Mouse (Mus musculus) mature B cell (primary cell): ENCODE results near the gene Btbd3.
"Not testable (repeated sequence)": the region's sequence is repeated elsewhere in the genome, so short reads cannot be mapped to it uniquely, and the experiment has no call there.

ENCODE experiments used
- in situ Hi-C: fragments of 300-500 bp; cut with MboI; formaldehyde crosslinking; loops from 2 replicates; pipeline ENCODE4 v1.14.3; 2019

The Btbd3 gene

DNA sequence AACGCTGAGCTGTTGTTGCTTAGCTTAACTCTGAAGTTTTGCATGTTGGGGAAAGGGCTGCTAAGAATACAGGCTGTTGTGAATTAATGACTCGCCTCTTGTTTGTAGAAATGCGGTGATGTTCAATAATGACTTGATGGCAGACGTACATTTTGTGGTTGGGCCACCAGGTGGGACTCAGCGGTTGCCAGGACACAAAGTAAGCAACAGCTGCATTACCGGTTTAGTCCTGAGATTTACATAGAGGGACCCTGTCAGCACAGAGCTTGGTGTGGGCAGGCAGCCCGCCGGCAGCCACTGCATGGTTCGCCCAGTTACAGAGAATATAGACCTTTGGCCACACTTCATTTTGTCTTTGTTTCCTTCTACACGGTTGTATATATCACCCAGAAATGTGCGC is 23.3 kb downstream of the Btbd3 start:
- in situ Hi-C loops: no loop called here

DNA sequence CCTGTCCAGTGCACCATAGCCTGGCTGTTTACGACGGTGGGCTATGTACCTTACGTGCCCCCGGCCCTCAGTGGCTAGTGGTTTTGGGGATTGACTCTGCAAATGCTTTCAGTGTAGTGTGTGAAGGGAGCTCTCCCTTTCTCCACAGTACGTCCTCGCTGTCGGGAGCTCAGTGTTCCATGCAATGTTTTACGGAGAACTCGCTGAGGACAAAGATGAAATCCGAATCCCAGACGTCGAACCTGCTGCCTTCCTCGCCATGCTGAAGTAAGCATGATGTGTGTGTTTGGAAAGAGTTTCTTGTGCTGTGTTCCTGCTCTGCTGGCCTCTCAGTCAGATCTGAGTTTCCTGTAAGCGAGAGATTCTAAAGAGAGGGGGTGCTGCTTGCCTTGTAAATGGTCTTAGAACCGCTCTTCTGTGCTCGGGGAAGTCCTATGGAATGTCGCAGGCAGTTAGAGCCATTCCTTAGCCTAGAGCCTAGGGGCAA is 23.9 kb downstream of the Btbd3 start:
- in situ Hi-C loops: no loop called here

DNA sequence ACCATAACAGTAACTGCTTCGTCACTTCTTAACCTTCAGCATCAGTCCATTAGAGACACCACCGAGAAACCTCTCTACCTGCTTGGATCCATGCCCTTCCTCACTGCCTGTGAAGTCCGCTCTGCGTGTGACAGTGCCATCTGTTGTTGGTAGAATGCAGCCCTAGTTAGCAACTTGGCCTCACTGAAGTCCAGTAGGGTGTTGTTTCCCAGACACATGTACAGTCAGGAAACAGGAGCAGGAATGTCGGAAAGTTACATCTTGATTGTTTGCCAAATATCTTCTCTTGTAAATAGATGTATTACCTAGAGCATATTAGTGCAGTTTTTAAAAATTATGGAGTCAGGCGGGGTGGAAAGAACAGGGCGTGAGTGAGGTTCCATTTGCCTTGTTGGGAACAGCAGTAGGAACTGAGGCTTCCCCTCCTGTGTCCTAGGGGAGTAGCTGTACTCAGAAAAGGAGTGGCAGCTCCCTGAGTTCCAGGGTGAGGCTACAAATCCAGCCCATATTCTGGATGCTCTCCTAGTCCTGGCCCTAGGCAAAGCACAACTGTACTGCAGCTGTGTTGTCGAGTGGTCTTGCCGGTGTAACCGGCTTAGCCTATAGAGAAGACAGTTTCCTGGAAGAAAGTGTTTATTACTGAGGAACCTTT is 25.3 kb downstream of the Btbd3 start:
- in situ Hi-C loops: no loop called here

DNA sequence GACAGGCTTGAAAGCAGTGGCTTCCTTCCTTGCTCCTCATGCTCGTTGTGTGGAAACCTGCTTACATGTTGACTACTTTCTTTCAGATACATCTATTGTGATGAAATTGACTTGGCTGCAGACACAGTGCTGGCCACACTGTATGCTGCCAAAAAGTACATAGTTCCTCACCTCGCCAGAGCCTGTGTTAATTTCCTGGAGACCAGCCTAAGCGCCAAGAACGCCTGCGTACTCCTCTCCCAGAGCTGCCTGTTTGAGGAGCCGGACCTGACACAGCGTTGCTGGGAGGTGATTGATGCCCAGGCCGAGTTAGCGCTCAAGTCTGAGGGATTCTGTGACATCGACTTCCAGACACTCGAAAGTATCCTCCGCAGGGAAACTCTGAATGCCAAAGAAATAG is 27.0 kb downstream of the Btbd3 start:
- in situ Hi-C loops: no loop called here

DNA sequence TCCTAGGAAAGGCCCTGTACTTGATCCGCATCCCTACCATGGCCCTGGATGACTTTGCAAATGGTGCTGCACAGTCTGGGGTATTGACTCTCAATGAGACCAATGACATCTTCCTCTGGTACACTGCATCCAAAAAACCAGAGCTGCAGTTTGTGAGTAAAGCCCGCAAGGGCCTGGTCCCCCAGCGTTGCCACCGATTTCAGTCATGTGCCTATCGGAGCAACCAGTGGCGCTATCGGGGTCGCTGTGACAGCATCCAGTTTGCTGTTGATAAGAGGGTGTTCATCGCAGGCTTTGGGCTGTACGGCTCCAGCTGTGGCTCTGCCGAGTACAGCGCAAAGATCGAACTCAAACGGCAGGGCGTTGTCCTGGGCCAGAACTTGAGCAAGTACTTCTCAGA is 27.5 kb downstream of the Btbd3 start:
- in situ Hi-C loops: no loop called here

DNA sequence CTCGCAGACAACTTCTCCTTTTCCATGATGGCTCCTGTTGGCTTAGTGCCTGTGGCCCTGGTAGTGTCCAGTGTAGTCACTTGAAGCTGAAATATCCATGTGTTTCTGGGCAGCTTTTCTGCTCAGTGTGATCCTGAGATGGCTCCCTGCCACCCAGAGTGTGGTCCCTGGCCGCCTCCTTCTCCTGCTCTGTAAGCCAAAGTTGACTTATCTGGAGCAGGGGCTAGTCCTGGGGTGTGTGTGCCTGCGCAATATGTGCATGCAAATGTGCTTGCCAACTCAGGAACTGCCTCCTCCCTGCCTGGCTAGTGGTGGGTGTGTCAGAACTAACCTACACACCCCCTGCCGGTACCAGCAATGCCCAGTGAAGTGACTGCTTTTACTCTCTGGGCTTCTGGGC is 29.4 kb downstream of the Btbd3 start:
- in situ Hi-C loops: no loop called here

DNA sequence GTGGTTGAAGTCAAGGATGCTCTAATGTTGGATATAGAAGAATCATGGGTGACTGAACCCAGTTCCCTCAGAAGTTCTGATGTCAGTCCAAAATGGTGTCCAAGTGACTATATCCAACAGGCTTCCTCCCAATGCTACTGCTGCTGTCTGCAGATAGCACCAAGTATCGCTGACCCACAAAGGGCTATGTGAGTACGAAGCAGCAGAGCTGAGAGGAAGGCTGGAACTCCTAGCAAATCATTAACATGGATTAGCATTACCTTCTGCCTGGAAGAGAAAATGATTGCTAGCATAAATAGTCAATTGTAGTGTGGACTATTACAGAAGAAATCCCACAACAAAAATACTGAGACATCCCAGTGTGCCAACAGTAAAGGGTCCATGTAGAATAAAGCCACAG is 33.8 kb downstream of the Btbd3 start:
- in situ Hi-C loops: no loop called here

DNA sequence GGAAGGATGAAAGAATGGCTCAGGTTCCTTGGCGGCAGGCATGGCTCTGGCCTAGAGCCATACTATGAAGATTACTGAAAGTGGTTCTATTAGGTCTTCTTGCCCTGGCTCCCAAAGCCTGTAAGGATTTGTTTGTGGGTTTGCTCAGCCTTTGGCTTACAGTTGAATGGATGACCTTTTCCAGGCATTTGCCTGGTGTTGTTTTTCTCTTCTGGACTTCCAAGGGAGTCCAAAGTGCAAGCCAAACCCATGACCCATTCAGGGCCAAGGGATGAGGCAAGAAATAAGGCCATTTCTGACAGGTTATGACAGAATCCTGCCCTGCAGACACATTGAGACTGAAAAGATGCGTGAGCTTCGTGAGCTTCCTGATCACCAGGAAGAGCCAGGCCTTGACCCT is 37.9 kb downstream of the Btbd3 start:
- in situ Hi-C loops: no loop called here

DNA sequence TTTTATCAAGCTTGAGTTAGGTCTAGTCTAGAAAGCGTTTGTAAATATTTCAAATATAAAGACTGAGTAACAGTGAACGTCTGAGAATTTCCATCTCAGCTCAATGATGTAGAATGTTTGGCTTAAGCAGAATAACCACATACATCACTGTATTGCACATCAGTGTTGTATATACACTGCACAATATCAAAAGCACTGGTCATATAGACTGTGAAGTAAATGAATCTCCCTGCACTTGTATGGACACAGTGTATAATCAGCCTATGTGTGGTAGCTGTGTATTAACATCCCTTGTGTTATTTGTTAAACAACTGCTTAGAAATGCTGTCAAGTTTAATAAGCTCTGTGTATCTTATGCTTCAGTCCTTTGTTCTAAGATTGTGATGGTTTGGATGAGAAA is 49.9 kb downstream of the Btbd3 start:
- in situ Hi-C loops: no loop called here

- in situ Hi-C loops: no loop called here
Observed at GRCm38 (mm10) chr2:138315644-138316043, 59.3 kb downstream of the Btbd3 start.

DNA sequence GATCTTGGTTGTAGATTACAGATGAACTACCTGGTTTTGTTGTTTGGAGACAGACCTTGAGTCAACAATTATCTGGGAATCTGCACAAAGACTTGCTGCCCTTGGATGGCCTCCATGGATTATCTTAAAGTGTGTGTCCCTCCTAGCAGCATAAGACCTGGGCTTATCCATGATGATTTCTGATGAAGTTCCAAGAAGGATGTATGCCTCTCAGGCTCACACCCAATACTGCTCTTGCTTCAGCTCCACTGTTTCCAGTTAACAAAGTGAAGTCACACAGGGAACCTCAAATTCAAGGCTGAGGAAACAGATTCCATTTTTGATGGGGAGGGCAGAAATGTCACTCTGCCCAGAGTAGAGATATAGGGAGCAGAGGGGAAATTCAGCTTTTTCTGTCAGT is 64.0 kb downstream of the Btbd3 start:
- in situ Hi-C loops: no loop called here

GRCm38 (mm10) chr2:138321041-138321481 is 64.7 kb downstream of the Btbd3 start:
- in situ Hi-C loops: no loop called here

GRCm38 (mm10) chr2:138322270-138323114 is 66.1 kb downstream of the Btbd3 start:
- in situ Hi-C loops: no loop called here

GRCm38 (mm10) chr2:138326367-138326766 is 70.0 kb downstream of the Btbd3 start:
- in situ Hi-C loops: no loop called here

DNA sequence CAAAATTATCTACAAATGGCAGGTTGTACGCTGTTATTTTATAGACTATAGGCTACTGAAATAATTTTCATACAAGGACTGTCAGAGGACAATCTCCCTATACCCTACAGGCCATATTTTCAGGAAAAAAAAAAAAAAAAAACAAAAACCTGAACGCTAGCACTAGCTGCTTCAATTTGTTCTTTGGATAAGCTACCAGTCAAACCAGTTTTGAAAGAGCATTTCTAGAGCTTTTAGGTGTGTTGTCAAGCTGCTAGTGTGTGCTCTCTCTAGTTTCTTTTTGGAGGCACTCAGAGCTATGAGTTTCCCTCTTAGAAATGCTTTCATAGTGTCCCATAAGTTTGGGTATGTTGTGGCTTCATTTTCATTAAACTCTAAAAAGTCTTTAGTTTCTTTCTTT is 77.8 kb downstream of the Btbd3 start:
- in situ Hi-C loops: not testable (repeated sequence)

DNA sequence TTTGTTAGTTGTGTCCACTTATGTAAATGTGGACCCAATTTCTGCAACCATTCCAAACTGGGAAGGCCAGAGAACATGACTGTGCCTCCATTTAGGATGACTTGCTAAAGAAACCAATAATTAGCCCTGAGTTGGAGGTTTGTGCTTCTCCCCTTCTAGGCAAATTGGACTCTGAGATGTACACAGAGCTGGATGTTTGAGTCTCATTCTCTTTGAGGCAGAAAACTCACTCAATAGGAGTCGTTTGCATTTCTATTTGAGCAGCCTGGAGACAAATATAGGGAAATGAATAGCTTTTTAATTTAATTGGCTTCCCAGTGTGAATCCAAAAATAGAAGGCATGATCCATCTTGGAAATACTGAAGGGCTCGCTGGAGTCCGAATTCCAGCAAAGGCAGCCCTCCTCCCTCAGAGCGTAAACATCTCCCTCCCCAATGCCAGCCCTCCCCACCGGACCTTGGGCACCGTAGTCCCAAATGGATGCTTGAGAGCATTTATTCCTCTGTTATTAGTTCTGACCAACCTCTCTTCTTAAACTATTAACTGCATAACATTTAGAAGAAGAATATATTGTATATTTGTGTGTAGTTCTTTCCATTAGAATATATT is 81.6 kb downstream of the Btbd3 start:
- in situ Hi-C loops: no loop called here

DNA sequence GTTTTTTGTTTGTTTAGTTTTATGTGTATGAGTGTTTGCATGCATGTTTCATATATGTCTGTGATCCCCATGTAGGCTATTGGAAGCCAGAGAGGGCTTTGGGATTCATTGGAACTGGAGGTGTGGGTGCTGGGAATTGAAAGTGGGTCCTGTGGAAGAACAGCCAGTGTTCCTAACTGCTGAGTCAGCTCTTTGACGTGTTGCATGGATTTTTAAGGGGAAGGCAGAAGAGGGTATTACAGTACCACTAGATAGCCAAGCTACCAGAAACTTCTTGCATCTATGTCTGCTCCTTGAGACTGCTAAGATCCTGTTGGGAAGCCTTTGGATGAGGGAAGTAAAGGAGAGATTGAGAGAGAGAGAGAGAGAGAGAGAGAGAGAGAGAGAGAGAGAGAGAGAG is 82.2 kb downstream of the Btbd3 start:
- in situ Hi-C loops: no loop called here

DNA sequence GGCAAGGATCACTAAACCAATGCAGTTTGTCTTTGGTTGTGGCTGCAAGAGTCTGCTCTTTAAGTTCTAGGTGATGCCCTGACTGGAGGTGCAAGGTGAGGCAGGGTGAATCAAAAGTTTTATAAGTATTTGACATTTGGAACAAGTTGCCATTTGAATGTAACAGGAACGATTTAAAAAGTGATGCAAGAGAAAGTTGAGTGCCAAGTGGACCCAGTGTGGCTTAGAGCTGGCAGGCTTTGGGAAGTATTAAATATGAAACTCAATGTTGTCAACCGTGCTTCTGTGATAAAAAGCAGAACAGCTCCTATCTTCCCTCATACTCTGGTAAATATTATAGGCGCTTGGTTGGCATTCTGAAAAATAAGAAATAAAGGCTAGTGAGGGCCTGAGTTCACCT is 99.0 kb downstream of the Btbd3 start:
- in situ Hi-C loops: no loop called here

- in situ Hi-C loops: no loop called here
Observed at GRCm38 (mm10) chr2:138362474-138362873, 106.1 kb downstream of the Btbd3 start.

DNA sequence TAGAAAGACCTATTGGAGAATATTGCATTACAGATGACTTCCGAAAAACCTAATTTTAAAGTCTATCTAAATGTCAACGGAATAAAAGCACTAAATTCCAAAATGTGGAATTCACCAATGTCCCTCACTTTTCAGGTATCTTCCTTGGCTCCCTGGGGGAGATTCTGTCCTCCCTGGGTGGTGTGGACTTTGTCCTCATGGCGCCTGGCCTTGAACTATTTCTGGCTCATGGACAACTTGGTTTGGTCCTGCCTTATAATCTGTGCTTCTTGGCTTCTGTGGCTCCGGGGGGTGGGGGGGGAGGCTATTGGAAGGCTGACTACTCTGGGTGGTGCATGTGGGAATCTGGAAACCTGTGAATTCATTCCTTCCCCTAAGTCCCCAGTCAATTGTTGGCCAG is 109.0 kb downstream of the Btbd3 start:
- in situ Hi-C loops: no loop called here

GRCm38 (mm10) chr2:138374556-138374955 is 118.2 kb downstream of the Btbd3 start:
- in situ Hi-C loops: no loop called here

GRCm38 (mm10) chr2:138378855-138379254 is 122.5 kb downstream of the Btbd3 start:
- in situ Hi-C loops: no loop called here

GRCm38 (mm10) chr2:138384762-138385161 is 128.4 kb downstream of the Btbd3 start:
- in situ Hi-C loops: no loop called here
